In genomic region chr9:13296274-13297121, GRCm38 (mm10) we compare ENCODE assay signal across 1 mouse cellular context.
TF ChIP-seq lines count a peak whose summit lies in the region.

No protein-coding gene starts in this region.

TF ChIP-seq in CH12.LX, 34 proteins besides CTCF, POLR2A, EP300 and RAD21 (continued from another document):
- TF ChIP-seq JUND (conservative IDR thresholded peaks at IDR 0.05; ENCODE audit: low read depth, low read length): no peak
- TF ChIP-seq ETS1 (conservative IDR thresholded peaks at IDR 0.05; ENCODE audit: low read depth, low read length): peak; percentile 62
- TF ChIP-seq POLR2AphosphoS2 (IDR thresholded peaks at IDR 0.05; ENCODE audit: low read depth, low read length): no peak
- peak; percentile 60; the same call in 1 of the 2 replicates for TF ChIP-seq MAFK (IDR thresholded peaks at IDR 0.05; ENCODE audit: insufficient replicate concordance, low read length)
- peak; percentile 39 for TF ChIP-seq CHD2 (IDR thresholded peaks at IDR 0.05; ENCODE audit: low read length)
- TF ChIP-seq ELF1 (IDR thresholded peaks at IDR 0.05; ENCODE audit: low read depth, low read length): no peak; the same call in 1 of the 2 replicates
- TF ChIP-seq ZMIZ1 (IDR thresholded peaks at IDR 0.05; ENCODE audit: low read depth, low read length): no peak
- no peak for TF ChIP-seq USF1 (IDR thresholded peaks at IDR 0.05; ENCODE audit: low read depth, low read length)
- peak; percentile 74 for TF ChIP-seq IRF4 (IDR thresholded peaks at IDR 0.05; ENCODE audit: low read depth, low read length)
- TF ChIP-seq HCFC1 (IDR thresholded peaks at IDR 0.05; ENCODE audit: low read depth, low read length): peak; percentile 38; the same call in 1 of the 2 replicates
- peak; percentile 71; the same call in 1 of the 2 replicates for TF ChIP-seq MAX (IDR thresholded peaks at IDR 0.05; ENCODE audit: low read length)
- no peak for TF ChIP-seq GABPA (IDR thresholded peaks at IDR 0.05; ENCODE audit: insufficient replicate concordance, low read depth, low read length)
- TF ChIP-seq E2F4 (IDR thresholded peaks at IDR 0.05; ENCODE audit: insufficient replicate concordance, low read depth, low read length): no peak
- TF ChIP-seq JUN (IDR thresholded peaks at IDR 0.05; ENCODE audit: insufficient read depth, low read depth, low read length): no peak
- no peak for TF ChIP-seq PAX5 (IDR thresholded peaks at IDR 0.05; ENCODE audit: low read length)
- peak; percentile 82; the same call in 1 of the 2 replicates for TF ChIP-seq RCOR1 (conservative IDR thresholded peaks at IDR 0.05; ENCODE audit: low read depth, low read length)
- peak; percentile 77; the same call in 1 of the 2 replicates for TF ChIP-seq MAZ (IDR thresholded peaks at IDR 0.05; ENCODE audit: low read depth, low read length)
- no peak for TF ChIP-seq MYC (IDR thresholded peaks at IDR 0.05; ENCODE audit: low read depth, low read length)
- TF ChIP-seq MEF2A (IDR thresholded peaks at IDR 0.05; ENCODE audit: borderline replicate concordance, low read depth, low read length): peak; percentile 85
- TF ChIP-seq ZKSCAN1 (IDR thresholded peaks at IDR 0.05; ENCODE audit: borderline replicate concordance, low read depth, low read length): no peak
- peak; percentile 68 for TF ChIP-seq BHLHE40 (IDR thresholded peaks at IDR 0.05; ENCODE audit: low read depth, low read length)
- no peak for TF ChIP-seq ZNF384 (IDR thresholded peaks at IDR 0.05; ENCODE audit: low read depth, low read length)
- TF ChIP-seq USF2 (conservative IDR thresholded peaks at IDR 0.05; ENCODE audit: low read depth, low read length): no peak
